Mouse (Mus musculus) liver, postnatal 0 days (tissue): ENCODE data around the gene Col28a1. TPM values are rescaled to one million over a fixed set of nuclear protein-coding genes. Genes with fewer than 3 reads are reported as not detected.

ENCODE experiments used
- ATAC-seq: fragments of 200-750 bp; cut with Nextera tagmentation; 2 replicates; pipeline ENCODE4 v1.8.0; 2017; ENCODE audit warnings: mild to moderate bottlenecking, moderate library complexity
- DNase-seq: peaks from one replicate; pipeline ENCODE4 v3.0.0-alpha.2; 2016
- H3K27ac ChIP-seq: fragments of 300-500 bp; sonication (generic); 2 replicates; pipeline ENCODE4 v1.5.1; 2014; ENCODE audit warnings: antibody characterized with exemption, moderate library complexity, mild to moderate bottlenecking, low read depth
- H3K27me3 ChIP-seq: fragments of 300-500 bp; sonication (generic); 2 replicates; pipeline ENCODE4 v1.6.1; 2014; ENCODE audit warnings: low read length, control low read depth, mixed read lengths; ENCODE audit not compliant: insufficient read depth
- H3K36me3 ChIP-seq: fragments of 300-500 bp; sonication (generic); replicated peaks from 2 replicates; pipeline ENCODE4 v1.6.1; 2014; ENCODE audit warnings: mild to moderate bottlenecking, control low read depth, low read length, moderate library complexity, mixed read lengths; ENCODE audit not compliant: insufficient read depth
- H3K4me1 ChIP-seq: fragments of 300-500 bp; sonication (generic); 2 replicates; pipeline ENCODE4 v1.6.1; 2014; ENCODE audit warnings: antibody characterized with exemption, mild to moderate bottlenecking, control low read depth; ENCODE audit not compliant: insufficient read depth
- H3K4me2 ChIP-seq: fragments of 300-500 bp; sonication (generic); 2 replicates; pipeline ENCODE4 v1.6.1; 2014; ENCODE audit warnings: low read depth, mild to moderate bottlenecking, low read length, moderate library complexity, mixed read lengths
- H3K4me3 ChIP-seq: fragments of 300-500 bp; sonication (generic); 2 replicates; pipeline ENCODE4 v1.5.1; 2014; ENCODE audit warnings: low read depth, low read length
- H3K9ac ChIP-seq: fragments of 300-500 bp; sonication (generic); replicated peaks from 2 replicates; pipeline ENCODE4 v1.6.1; 2014; ENCODE audit warnings: mild to moderate bottlenecking, moderate library complexity
- H3K9me3 ChIP-seq: fragments of 300-500 bp; sonication (generic); 2 replicates; pipeline ENCODE4 v1.6.1; 2016; ENCODE audit warnings: mild to moderate bottlenecking, control low read depth, low read length, mixed read lengths
- CTCF ChIP-seq: sonication (generic); IDR thresholded peaks from 2 replicates; pipeline ENCODE4 v1.5.1; 2016; ENCODE audit warnings: antibody characterized with exemption, low read depth
- EP300 ChIP-seq: IDR thresholded peaks from 2 replicates; pipeline ENCODE4 v1.6.1; 2016; ENCODE audit warnings: antibody characterized with exemption, low read depth, mild to moderate bottlenecking
- WGBS: fragments of 180-500 bp; shearing (Covaris S2); extraction: QIAGEN DNeasy Blood & Tissue Kit; methylation state at CpG from one replicate; pipeline ENCODE4 v1.1.7; 2014; ENCODE audit not compliant: insufficient replicate concordance; 5-methylcytosine and 5-hydroxymethylcytosine counted together
- polyA plus RNA-seq: library from polyadenylated mRNA; unstranded; fragments of >200 nt; fragmentation: Nextera tagmentation; extraction: Ambion mirVana; gene quantifications from 2 replicates; pipeline ENCODE4 v1.2.1, GENCODE M21; 2015

Gene Col28a1
- polyA plus RNA-seq, 1 experiment from 2014 or later, result 0.05 TPM

GRCm38 (mm10) chr6:8077572-8078146 is 114.8 kb downstream of the Col28a1 start:
- Histone ChIP-seq H3K27me3 (no peaks in the 10 kb centered on the region), H3K9me3 (no peaks in the 10 kb centered on the region), H3K4me3 (no peak overlapping the region), H3K4me2 (no peak overlapping the region), H3K9ac (no peak overlapping the region), H3K36me3 (no peaks in the 10 kb centered on the region), H3K4me1 (no peaks in the 10 kb centered on the region), H3K27ac (no peak overlapping the region)
- TF ChIP-seq EP300, result no peak
- no peak for TF ChIP-seq CTCF
- WGBS, result 48% methylated on average over 5 of the region's 5 CpGs
- DNase-seq (no peak), ATAC-seq (no peak)

- DNase-seq (no peak), ATAC-seq (no peak)
- WGBS, result 61% methylated on average over 2 of the region's 2 CpGs
- H3K27ac ChIP-seq, result no peak overlapping the region
- no peak overlapping the region for H3K4me3 ChIP-seq
- H3K9ac ChIP-seq, result no peak overlapping the region
- no peaks in the 10 kb centered on the region for H3K27me3 ChIP-seq
- no peak overlapping the region for H3K4me2 ChIP-seq
- H3K36me3 ChIP-seq, result no peaks in the 10 kb centered on the region
- H3K9me3 ChIP-seq, result no peaks in the 10 kb centered on the region
- no peaks in the 10 kb centered on the region for H3K4me1 ChIP-seq
- TF ChIP-seq EP300 (no peak), CTCF (no peak)
These were observed 117.5 kb downstream of the Col28a1 start for GRCm38 (mm10) chr6:8074914-8075313.

- Histone ChIP-seq H3K4me3 (no peak overlapping the region), H3K4me2 (no peak overlapping the region), H3K9ac (no peak overlapping the region), H3K27me3 (no peaks in the 10 kb centered on the region), H3K36me3 (no peaks in the 10 kb centered on the region), H3K27ac (no peak overlapping the region), H3K4me1 (no peaks in the 10 kb centered on the region), H3K9me3 (no peaks in the 10 kb centered on the region)
- TF ChIP-seq CTCF (no peak), EP300 (no peak)
- DNase-seq, result no peak
- ATAC-seq, result no peak
- 75% methylated on average over 5 of the region's 5 CpGs for WGBS
These were observed 123.4 kb downstream of the Col28a1 start for GRCm38 (mm10) chr6:8068979-8069378.

GRCm38 (mm10) chr6:8068394-8068793 is 124.0 kb downstream of the Col28a1 start:
- 16% methylated on average over 2 of the region's 2 CpGs for WGBS
- no peak overlapping the region for H3K4me2 ChIP-seq
- no peak overlapping the region for H3K4me3 ChIP-seq
- H3K27ac ChIP-seq, result no peak overlapping the region
- no peak overlapping the region for H3K9ac ChIP-seq
- H3K4me1 ChIP-seq, result no peaks in the 10 kb centered on the region
- no peaks in the 10 kb centered on the region for H3K36me3 ChIP-seq
- ATAC-seq, result no peak
- H3K27me3 ChIP-seq, result no peaks in the 10 kb centered on the region
- no peak for DNase-seq
- H3K9me3 ChIP-seq, result no peaks in the 10 kb centered on the region
- TF ChIP-seq EP300, result no peak
- no peak for TF ChIP-seq CTCF

- no peak overlapping the region for H3K4me2 ChIP-seq
- no peak overlapping the region for H3K4me3 ChIP-seq
- H3K27me3 ChIP-seq, result no peaks in the 10 kb centered on the region
- no peak overlapping the region for H3K9ac ChIP-seq
- DNase-seq (no peak), ATAC-seq (no peak)
- H3K36me3 ChIP-seq, result no peaks in the 10 kb centered on the region
- no peak for TF ChIP-seq EP300
- TF ChIP-seq CTCF, result no peak
- no peaks in the 10 kb centered on the region for H3K4me1 ChIP-seq
- no peaks in the 10 kb centered on the region for H3K9me3 ChIP-seq
- H3K27ac ChIP-seq, result no peak overlapping the region
- WGBS, result 33% methylated on average over 3 of the region's 3 CpGs
These were observed 125.3 kb downstream of the Col28a1 start for GRCm38 (mm10) chr6:8067124-8067523.

GRCm38 (mm10) chr6:8066208-8066607 is 126.2 kb downstream of the Col28a1 start:
- H3K4me3 ChIP-seq, result no peak overlapping the region
- no peaks in the 10 kb centered on the region for H3K27me3 ChIP-seq
- ATAC-seq, result no peak
- no peak overlapping the region for H3K27ac ChIP-seq
- H3K9me3 ChIP-seq, result no peaks in the 10 kb centered on the region
- TF ChIP-seq CTCF (peak; percentile 70), EP300 (no peak)
- WGBS, result 36% methylated on average over 3 of the region's 3 CpGs
- no peaks in the 10 kb centered on the region for H3K4me1 ChIP-seq
- H3K9ac ChIP-seq, result no peak overlapping the region
- no peak overlapping the region for H3K4me2 ChIP-seq
- H3K36me3 ChIP-seq, result no peaks in the 10 kb centered on the region
- peak; percentile 45 for DNase-seq

GRCm38 (mm10) chr6:8059199-8059598 is 133.2 kb downstream of the Col28a1 start:
- WGBS, result 66% methylated on average over 7 of the region's 7 CpGs

More at GRCm38 (mm10) chr6:8059199-8059598, 133.2 kb downstream of the Col28a1 start:
- Histone ChIP-seq H3K27ac (no peak overlapping the region), H3K9ac (no peak overlapping the region), H3K9me3 (no peaks in the 10 kb centered on the region), H3K4me2 (no peak overlapping the region), H3K27me3 (no peaks in the 10 kb centered on the region), H3K4me3 (no peak overlapping the region), H3K4me1 (no peaks in the 10 kb centered on the region), H3K36me3 (no peaks in the 10 kb centered on the region)
- DNase-seq (no peak), ATAC-seq (no peak)
- TF ChIP-seq CTCF (no peak), EP300 (no peak)
